Comparison of ENCODE assay signal across 15 mouse cellular contexts in the genomic region with DNA sequence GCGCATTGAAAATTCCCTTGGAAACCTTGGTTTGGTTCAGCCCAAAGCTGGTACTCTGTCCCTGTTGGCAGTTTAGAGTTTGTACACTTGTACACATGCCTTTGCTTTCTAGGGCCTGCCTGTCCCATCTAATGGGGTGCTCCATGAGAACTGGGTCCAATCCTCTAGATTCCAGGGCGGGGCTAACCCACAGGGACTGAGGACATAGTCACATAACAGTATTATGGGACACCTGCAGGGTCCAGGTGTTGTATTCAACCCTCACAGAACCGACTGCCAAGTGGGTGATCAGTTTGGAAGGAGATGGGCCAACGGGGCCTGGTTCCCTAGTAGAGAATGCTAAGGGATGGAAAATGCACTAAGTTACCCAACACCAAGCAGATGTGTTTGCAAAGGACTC.
"Had no signal": no experiment of that assay in that cellular context is flagged by ENCODE, and none has a peak within 500 bp of the region (broad histone marks: within the 10 kb centered on the region; RNA-seq: fewer than 3 reads in every experiment).

No protein-coding gene starts in this region.

- H3K9me3 ChIP-seq: limb, embryonic 12.5 days; liver, embryonic 12.5 days; liver, embryonic 15.5 days; neural tube, embryonic 13.5 days had no signal

- DNase-seq: kidney, adult 2 months; kidney, postnatal 25 days; liver; lung, adult 18-20 months; thymus, adult 2 months; thymus, postnatal 14 days had no signal

- H3K4me3 ChIP-seq: limb, embryonic 12.5 days; liver, embryonic 12.5 days; liver, embryonic 15.5 days; myocyte; neural tube, embryonic 13.5 days had no signal

- H3K27me3 ChIP-seq: limb, embryonic 12.5 days; liver, embryonic 12.5 days; liver, embryonic 15.5 days; neural tube, embryonic 13.5 days had no signal

- ATAC-seq: intestine, postnatal 0 days; liver, embryonic 12.5 days; midbrain, embryonic 16.5 days had no signal

- H3K27ac ChIP-seq: kidney, postnatal 0 days; limb, embryonic 12.5 days; liver, embryonic 15.5 days; neural tube, embryonic 13.5 days had no signal

- H3K9ac ChIP-seq: limb, embryonic 12.5 days; liver, embryonic 12.5 days; liver, embryonic 15.5 days; neural tube, embryonic 13.5 days had no signal

- H3K4me2 ChIP-seq: limb, embryonic 12.5 days; liver, embryonic 12.5 days; liver, embryonic 15.5 days; midbrain, embryonic 11.5 days; neural tube, embryonic 13.5 days had no signal
